12 mouse cellular contexts compared by ENCODE assay signal in the genomic region with DNA sequence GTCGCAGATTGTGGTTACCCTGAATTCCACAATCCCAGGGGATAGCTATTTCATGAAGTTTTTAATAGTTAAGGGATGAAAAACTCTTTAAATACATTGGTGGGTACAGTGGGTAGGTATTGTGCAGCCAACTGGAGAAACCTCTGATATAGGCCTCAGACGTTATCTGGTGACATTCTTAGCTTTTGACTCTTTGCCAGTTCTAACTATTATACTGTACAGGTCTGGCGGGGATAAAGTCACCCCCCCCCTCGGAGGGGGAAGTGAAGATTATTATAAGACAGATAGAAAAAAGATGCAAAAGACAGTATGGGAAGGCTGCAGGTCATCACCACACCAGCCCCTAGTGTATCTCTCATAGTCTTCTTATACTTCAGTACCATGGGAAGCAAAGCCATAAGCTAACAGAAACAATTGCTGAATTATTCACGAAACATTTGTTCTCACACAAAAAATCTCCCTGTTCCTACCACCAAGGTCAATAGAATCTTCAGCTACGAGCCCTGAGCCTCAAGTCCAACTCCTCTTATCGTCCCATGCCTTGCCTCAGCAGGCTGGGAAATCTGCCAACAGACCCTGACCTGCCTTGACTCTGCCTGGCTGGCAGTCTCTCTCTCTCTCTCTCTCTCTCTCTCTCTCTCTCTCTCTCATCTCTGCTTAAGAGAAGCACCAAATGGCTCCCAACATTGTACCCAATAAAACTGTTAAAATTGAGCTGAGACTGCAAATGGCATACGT. TPM values are rescaled to one million over a fixed set of nuclear protein-coding genes. Genes with fewer than 3 reads are reported as not detected.
DNase-seq lines count a peak whose midpoint lies in the region; ATAC-seq and TF ChIP-seq lines count a peak whose summit lies in the region.
"Had no signal": no experiment of that assay in that cellular context is flagged by ENCODE, and none has a peak within 500 bp of the region (broad histone marks: within the 10 kb centered on the region; RNA-seq: fewer than 3 reads in every experiment).

No protein-coding gene starts in this region.

- WGBS in kidney, adult 2 months = 49% methylated on average over 8 of the region's 8 CpGs
- 86% methylated on average over 8 of the region's 8 CpGs for WGBS in embryonic facial prominence, embryonic 10.5 days

- no peaks in the 10 kb centered on the region; the same call in 1 of the 2 replicates for H3K27me3 ChIP-seq in kidney, adult 2 months (replicated peaks; ENCODE audit: control insufficient read depth, insufficient read depth, low read length)
- H3K27me3 ChIP-seq in embryonic facial prominence, embryonic 10.5 days (replicated peaks; ENCODE audit: low read depth, poor library complexity, severe bottlenecking) = no peaks in the 10 kb centered on the region

- H3K27ac ChIP-seq in kidney, adult 2 months (ENCODE audit: insufficient read depth, low read depth, low read length) = no peak overlapping the region
- no peak overlapping the region for H3K27ac ChIP-seq in embryonic facial prominence, embryonic 10.5 days (replicated peaks)
- H3K27ac ChIP-seq: macrophage had no signal

- no peaks in the 10 kb centered on the region for H3K36me3 ChIP-seq in kidney, adult 2 months (ENCODE audit: control insufficient read depth, insufficient read depth, low read length)
- no peaks in the 10 kb centered on the region for H3K36me3 ChIP-seq in embryonic facial prominence, embryonic 10.5 days (replicated peaks)

- TF ChIP-seq CTCF in kidney, adult 2 months (conservative IDR thresholded peaks at IDR 0.05; ENCODE audit: insufficient read depth, insufficient read length, low read depth, low read length) = no peak

- no peak for TF ChIP-seq POLR2A in kidney, adult 2 months (IDR thresholded peaks at IDR 0.05; ENCODE audit: low read depth, low read length)

- H3K9me3 ChIP-seq in embryonic facial prominence, embryonic 10.5 days = no peaks in the 10 kb centered on the region

- no peak overlapping the region for H3K4me3 ChIP-seq in kidney, adult 2 months (ENCODE audit: insufficient read depth, low read depth, low read length)
- no peak overlapping the region for H3K4me3 ChIP-seq in embryonic facial prominence, embryonic 10.5 days

- H3K4me1 ChIP-seq in kidney, adult 2 months (ENCODE audit: control insufficient read depth, insufficient read depth, low read length) = no peaks in the 10 kb centered on the region
- no peaks in the 10 kb centered on the region; the same call in 1 of the 2 replicates for H3K4me1 ChIP-seq in embryonic facial prominence, embryonic 10.5 days

- ATAC-seq in inflammation-experienced regulatory T-cells, adult 6 months = no peak

- DNase-seq in cerebellum, postnatal 14 days = peak; percentile 3 to 12
- DNase-seq in cerebellum, adult 9-10 months = no peak
- DNase-seq in spleen, adult 12 weeks (ENCODE audit: low spot score) = peak; percentile 22
- no peak for DNase-seq in spleen, adult 18-20 months
- DNase-seq in kidney, adult 2 months = peak; percentile 31
- no peak for DNase-seq in right cerebral cortex, postnatal 25 days
- DNase-seq in embryonic facial prominence, embryonic 10.5 days (ENCODE audit: low spot score) = no peak
- DNase-seq: cerebellum, adult 8-10 months; gastrocnemius, postnatal 10 days; thymus, postnatal 25 days had no signal

RNA-seq across cellular contexts. Expression of a gene that starts 27.0 kb away (rescaled TPM):
- 153 and 182 TPM in 2 replicates for polyA plus RNA-seq in kidney, adult 2 months (2012; rRNA removed)
- polyA plus RNA-seq in embryonic facial prominence, embryonic 10.5 days (2016; fragmentation: Nextera tagmentation; extraction: Ambion mirVana) = 49.1 and 51.5 TPM in 2 replicates
- polyA plus RNA-seq in inflammation-experienced regulatory T-cells, adult 6 months (2017; shearing (Covaris generic)) = 10 to 100 TPM; 65.9 to 91.6 (median 69.3) TPM

RNA-seq across cellular contexts. Expression of a gene that starts 48.9 kb away (rescaled TPM):
- polyA plus RNA-seq in kidney, adult 2 months (2012; rRNA removed) = not detected in 2 replicates
- polyA plus RNA-seq in embryonic facial prominence, embryonic 10.5 days (2016; fragmentation: Nextera tagmentation; extraction: Ambion mirVana) = not detected in 2 replicates
- under 1 TPM in 1 of 3 experiments, not detected in 2; 0.09 TPM for polyA plus RNA-seq in inflammation-experienced regulatory T-cells, adult 6 months (2017; shearing (Covaris generic))
- polyA plus RNA-seq: macrophage had no signal

Comparison
In these comparisons a context has a peak if more than half of its experiments do, and no peak if none do; other contexts are left out.
1. DNase-seq: peak in cerebellum, postnatal 14 days (2 of 2), spleen, adult 12 weeks (single experiment) and kidney, adult 2 months (single experiment); none in cerebellum, adult 9-10 months (single experiment), spleen, adult 18-20 months (0 of 2), right cerebral cortex, postnatal 25 days (single experiment) and embryonic facial prominence, embryonic 10.5 days (single experiment).